Mouse (Mus musculus) stomach, postnatal 0 days (tissue): ENCODE data around the gene Agbl3. TPM values are rescaled to one million over a fixed set of nuclear protein-coding genes. Genes with fewer than 3 reads are reported as not detected.

Source experiments
- ATAC-seq: fragments of 200-750 bp; cut with Nextera tagmentation; 2 replicates; pipeline ENCODE4 v1.8.0; 2017; ENCODE audit not compliant: low FRiP score, low TSS enrichment
- DNase-seq: peaks from one replicate; pipeline ENCODE4 v3.0.0-alpha.2; 2016; ENCODE audit warnings: low spot score
- H3K27ac ChIP-seq: fragments of 300-500 bp; sonication (generic); replicated peaks from 2 replicates; pipeline ENCODE4 v1.5.1; 2014; ENCODE audit warnings: mild to moderate bottlenecking, control low read depth
- H3K27me3 ChIP-seq: fragments of 300-500 bp; sonication (generic); 2 replicates; pipeline ENCODE4 v1.6.1; 2014; ENCODE audit warnings: low read length; ENCODE audit not compliant: control insufficient read depth, insufficient read depth
- H3K36me3 ChIP-seq: fragments of 300-500 bp; sonication (generic); 2 replicates; pipeline ENCODE4 v1.6.1; 2014; ENCODE audit warnings: low read length, mixed read lengths; ENCODE audit not compliant: control insufficient read depth, insufficient read depth
- H3K4me1 ChIP-seq: fragments of 300-500 bp; sonication (generic); replicated peaks from 2 replicates; pipeline ENCODE4 v1.6.1; 2014; ENCODE audit warnings: antibody characterized with exemption; ENCODE audit not compliant: control insufficient read depth, insufficient read depth
- H3K4me2 ChIP-seq: fragments of 300-500 bp; sonication (generic); replicated peaks from 2 replicates; pipeline ENCODE4 v1.6.1; 2014; ENCODE audit warnings: low read depth, mild to moderate bottlenecking, control low read depth, moderate library complexity
- H3K4me3 ChIP-seq: fragments of 300-500 bp; sonication (generic); 2 replicates; pipeline ENCODE4 v1.5.1; 2014; ENCODE audit warnings: low read depth, low read length, control low read depth
- H3K9ac ChIP-seq: fragments of 300-500 bp; sonication (generic); 2 replicates; pipeline ENCODE4 v1.6.1; 2014; ENCODE audit warnings: mild to moderate bottlenecking, low read length, control low read depth, mixed read lengths
- H3K9me3 ChIP-seq: fragments of 300-500 bp; sonication (generic); 2 replicates; pipeline ENCODE4 v1.6.1; 2016; ENCODE audit warnings: low read length; ENCODE audit not compliant: control insufficient read depth
- CTCF ChIP-seq: IDR thresholded peaks from 2 replicates; pipeline ENCODE4 v1.5.1; 2016; ENCODE audit warnings: antibody characterized with exemption, low read depth, mild to moderate bottlenecking, moderate library complexity
- EP300 ChIP-seq: optimal IDR thresholded peaks from 2 replicates; pipeline ENCODE3; 2016; ENCODE audit warnings: antibody characterized with exemption
- WGBS: fragments of 180-500 bp; shearing (Covaris S2); extraction: QIAGEN DNeasy Blood & Tissue Kit; methylation state at CpG from one replicate; pipeline ENCODE4 v1.1.7; 2014; 5-methylcytosine and 5-hydroxymethylcytosine counted together
- polyA plus RNA-seq: library from polyadenylated mRNA; unstranded; fragments of >200 nt; fragmentation: Nextera tagmentation; extraction: Ambion mirVana; gene quantifications from 2 replicates; pipeline ENCODE4 v1.2.1, GENCODE M21; 2015

Agbl3 gene
- polyA plus RNA-seq, 1 experiment from 2014 or later: 6.0 TPM

- TF ChIP-seq EP300 (no peak), CTCF (no peak)
- Histone ChIP-seq H3K27ac (no peak overlapping the region), H3K9ac (no peak overlapping the region), H3K27me3 (no peaks in the 10 kb centered on the region), H3K4me1 (no peaks in the 10 kb centered on the region), H3K4me2 (no peak overlapping the region), H3K4me3 (no peak overlapping the region), H3K36me3 (no peaks in the 10 kb centered on the region), H3K9me3 (no peaks in the 10 kb centered on the region)
- WGBS: 71% methylated on average over 2 of the region's 2 CpGs
- no peak for DNase-seq
- no peak for ATAC-seq
These were observed 25.4 kb downstream of the Agbl3 start for GRCm38 (mm10) chr6:34805582-34805981.

- Histone ChIP-seq H3K4me3 (no peak overlapping the region), H3K9me3 (no peaks in the 10 kb centered on the region), H3K36me3 (no peaks in the 10 kb centered on the region), H3K27me3 (no peaks in the 10 kb centered on the region), H3K4me2 (no peak overlapping the region), H3K4me1 (no peaks in the 10 kb centered on the region), H3K27ac (no peak overlapping the region), H3K9ac (no peak overlapping the region)
- DNase-seq (no peak), ATAC-seq (no peak)
- WGBS: 88% methylated on average over 4 of the region's 4 CpGs
- no peak for TF ChIP-seq EP300
- TF ChIP-seq CTCF: no peak
These were observed 30.4 kb downstream of the Agbl3 start for GRCm38 (mm10) chr6:34810651-34811050.

DNA sequence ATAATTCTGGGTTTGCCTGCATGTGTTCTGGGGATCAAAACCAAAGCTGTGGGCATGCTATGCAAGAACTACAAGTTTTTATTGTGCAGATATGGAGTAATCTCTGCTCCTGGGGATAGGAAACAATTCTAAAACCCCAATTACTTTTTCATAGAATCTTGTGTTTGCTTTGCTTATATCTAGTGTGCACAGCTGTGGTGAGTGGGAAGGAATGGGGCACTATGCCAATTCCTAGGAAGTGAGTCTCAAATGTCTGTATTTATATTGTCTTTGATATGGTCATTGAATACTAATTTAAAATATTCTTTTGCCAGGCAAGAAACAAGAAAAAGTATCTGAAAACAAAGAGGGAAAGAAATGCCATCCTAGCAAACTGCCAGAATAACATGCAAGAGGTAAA is 44.2 kb downstream of the Agbl3 start:
- DNase-seq (peak; percentile 18), ATAC-seq (no peak)
- no peak for TF ChIP-seq EP300
- no peak for TF ChIP-seq CTCF

DNA sequence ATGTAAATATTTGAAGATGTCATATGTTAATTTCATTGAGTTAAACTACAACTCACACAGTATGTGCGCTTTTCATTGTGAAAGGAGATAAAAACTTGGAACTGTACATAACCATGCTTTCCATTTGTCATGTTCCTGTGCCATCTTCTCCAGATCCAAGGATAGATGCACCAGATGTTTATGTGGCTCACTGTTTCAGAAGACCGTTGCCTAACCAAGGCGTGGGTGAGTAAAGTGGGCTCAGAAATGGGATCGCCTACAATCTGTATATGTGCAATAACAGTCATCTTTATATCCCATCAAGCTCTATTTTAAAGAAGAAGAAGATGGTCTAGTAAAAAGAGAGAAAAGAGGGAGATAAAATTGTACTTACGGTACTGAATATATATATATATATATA is 52.1 kb downstream of the Agbl3 start:
- WGBS: 96% methylated on average over 5 of the region's 5 CpGs
- no peak for ATAC-seq
- Histone ChIP-seq H3K4me1 (no peaks in the 10 kb centered on the region), H3K9me3 (no peaks in the 10 kb centered on the region), H3K4me2 (no peak overlapping the region), H3K4me3 (no peak overlapping the region), H3K36me3 (no peaks in the 10 kb centered on the region), H3K27me3 (no peaks in the 10 kb centered on the region), H3K9ac (no peak overlapping the region), H3K27ac (no peak overlapping the region)
- no peak for DNase-seq
- no peak for TF ChIP-seq EP300
- no peak for TF ChIP-seq CTCF

More for the DNA sequence above, 44.2 kb downstream of the Agbl3 start:
- Histone ChIP-seq H3K36me3 (no peaks in the 10 kb centered on the region), H3K4me2 (no peak overlapping the region), H3K4me1 (no peaks in the 10 kb centered on the region), H3K4me3 (no peak overlapping the region), H3K27ac (no peak overlapping the region), H3K27me3 (no peaks in the 10 kb centered on the region), H3K9ac (no peak overlapping the region), H3K9me3 (no peaks in the 10 kb centered on the region)

DNA sequence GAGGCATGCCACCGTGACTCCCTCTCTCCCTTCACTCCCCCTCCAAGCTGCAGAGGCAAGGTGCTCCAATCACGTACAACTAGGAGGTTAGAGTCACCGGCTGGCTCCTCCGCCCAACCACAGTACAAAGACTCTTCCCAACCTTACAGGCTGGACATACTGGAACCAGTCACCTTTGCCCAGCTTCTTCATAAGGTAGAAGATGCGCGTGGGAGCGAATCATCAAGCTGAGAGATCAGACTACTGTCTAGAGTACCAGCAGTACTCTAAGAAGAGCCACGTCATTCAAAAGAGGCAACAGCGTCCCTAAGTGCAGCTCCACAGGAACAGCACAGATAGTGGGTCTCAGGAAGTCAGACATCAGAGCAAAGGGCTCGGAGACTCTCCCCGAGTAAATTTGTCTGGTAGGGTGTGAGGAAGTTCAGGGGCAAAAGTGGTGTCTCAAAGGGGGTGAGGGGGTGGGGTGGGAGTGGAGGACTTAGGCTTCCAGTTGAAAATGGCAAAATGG is 81.4 kb downstream of the Agbl3 start:
- no peak for TF ChIP-seq CTCF
- no peak for TF ChIP-seq EP300
- DNase-seq: no peak
- H3K27ac ChIP-seq: no peak overlapping the region
- no peaks in the 10 kb centered on the region for H3K36me3 ChIP-seq
- H3K9ac ChIP-seq: no peak overlapping the region
- H3K4me3 ChIP-seq: no peak overlapping the region
- 90% methylated on average over 11 of the region's 11 CpGs for whole genome bisulfite sequencing
- peaks cover 3% of the 10 kb centered on the region for H3K4me1 ChIP-seq
- no peaks in the 10 kb centered on the region for H3K9me3 ChIP-seq
- no peak overlapping the region for H3K4me2 ChIP-seq
- no peak for ATAC-seq
- no peaks in the 10 kb centered on the region for H3K27me3 ChIP-seq

DNA sequence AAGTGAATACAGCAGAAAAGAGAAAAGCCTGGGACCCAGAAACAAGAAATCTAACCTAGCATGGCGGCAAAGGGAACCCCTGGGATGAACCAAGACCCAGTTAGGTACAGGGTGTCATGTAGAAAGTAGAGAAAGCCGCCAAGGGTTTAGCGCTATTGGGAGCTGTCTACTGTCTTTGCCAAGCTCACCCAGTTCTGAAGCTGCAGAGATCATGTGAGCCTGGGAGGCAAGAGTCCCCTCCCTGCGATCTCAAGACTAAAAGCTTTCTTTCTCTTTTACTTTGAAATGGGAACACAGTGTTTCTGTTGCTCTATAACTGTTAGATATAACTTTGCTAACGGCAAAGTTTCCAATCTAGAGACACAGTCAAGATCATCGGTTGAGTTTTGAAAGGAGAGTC is 82.1 kb downstream of the Agbl3 start:
- DNase-seq (peak; percentile 21), ATAC-seq (no peak)
- H3K9ac ChIP-seq: no peak overlapping the region; the same call in 1 of the 2 replicates
- peak overlapping the region; percentile 32; the same call in 1 of the 2 replicates for H3K4me3 ChIP-seq
- 84% methylated on average over 6 of the region's 6 CpGs for WGBS
- H3K27me3 ChIP-seq: no peaks in the 10 kb centered on the region
- no peaks in the 10 kb centered on the region for H3K36me3 ChIP-seq
- H3K4me1 ChIP-seq: peaks cover 3% of the 10 kb centered on the region
- H3K4me2 ChIP-seq: peak overlapping the region; percentile 45
- peak overlapping the region; percentile 79 for H3K27ac ChIP-seq
- TF ChIP-seq CTCF (no peak), EP300 (no peak)
- no peaks in the 10 kb centered on the region for H3K9me3 ChIP-seq
